Mouse (Mus musculus): Measurements from ENCODE around the gene Rasef.
"Not testable (repeated sequence)": the region's sequence is repeated elsewhere in the genome, so short reads cannot be mapped to it uniquely, and the experiment has no call there.

Gene Rasef

DNA sequence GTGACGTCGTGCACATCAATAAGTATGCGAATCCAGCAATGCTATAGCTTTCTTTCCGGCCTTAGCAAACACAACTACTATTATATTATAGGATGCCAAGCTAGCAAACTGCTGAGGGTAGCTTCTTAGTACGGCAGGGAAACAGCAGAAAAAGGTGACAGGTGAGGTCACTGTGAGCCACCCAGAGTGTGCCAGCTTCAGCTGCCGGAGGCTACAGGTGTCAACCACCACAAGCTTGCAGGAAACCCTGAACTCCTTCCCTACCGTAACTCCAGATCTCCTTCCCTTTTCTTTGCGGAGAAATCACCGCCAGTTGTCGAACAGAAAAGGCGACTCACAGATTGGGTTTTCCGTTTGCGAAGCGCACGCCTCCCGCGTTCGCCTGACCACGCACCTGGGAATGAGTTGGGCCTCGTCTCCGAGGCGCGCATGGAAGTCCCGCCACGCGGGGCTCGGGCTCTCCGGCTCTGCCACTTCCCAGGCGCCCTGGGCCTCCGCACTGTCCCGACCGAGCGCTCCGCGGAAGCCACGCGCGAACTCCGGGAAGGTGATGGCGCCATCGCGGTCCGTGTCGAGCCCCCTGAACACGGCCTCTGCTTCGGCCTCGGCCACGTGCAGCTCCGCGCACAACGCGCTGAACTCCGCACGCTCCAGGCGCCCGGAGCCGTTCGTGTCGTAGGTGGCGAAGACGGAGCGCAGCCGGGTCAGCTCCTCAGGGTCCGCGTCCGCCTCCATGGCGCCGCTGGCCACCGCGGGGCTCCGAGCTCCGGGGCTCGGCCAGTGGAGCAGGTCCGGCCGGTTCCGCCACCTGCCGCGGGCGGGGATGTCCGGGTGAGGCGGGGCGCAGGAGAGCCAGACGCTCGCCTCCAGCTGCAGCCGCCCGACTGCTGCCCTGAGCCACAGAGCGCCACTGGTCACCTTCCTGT lies at the start of gene Rasef:
Gene Rasef (minus strand): TSS at position 735 of the 926 bp plus-strand sequence.
- in situ Hi-C loops (cut with MboI, MseI): no loop called here

- in situ Hi-C loops (cut with MboI, MseI): no loop called here
Observed at GRCm38 (mm10) chr4:73826587-73826986, 35.8 kb upstream of the Rasef start.

DNA sequence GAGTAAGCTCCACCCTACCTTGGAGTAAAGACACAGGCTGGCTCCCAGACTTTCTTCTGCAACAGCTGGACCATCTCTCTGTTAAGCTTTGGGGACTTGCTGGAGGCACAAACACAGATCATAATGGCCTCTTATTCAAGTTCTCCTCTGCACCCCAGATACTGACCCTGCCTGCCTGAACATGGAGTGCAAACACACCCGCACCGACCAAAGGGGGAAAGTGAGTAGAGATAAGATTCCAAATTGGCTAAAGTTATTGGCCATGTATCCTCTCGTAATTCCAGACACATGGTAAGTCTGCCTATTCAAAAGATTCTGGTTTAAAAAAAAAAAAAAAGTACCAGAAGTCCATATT lies 369 bp upstream of the Rasef start:
- in situ Hi-C loops (cut with MboI, MseI): no loop called here

- in situ Hi-C loops (cut with MboI, MseI): no loop called here
Observed at GRCm38 (mm10) chr4:73789534-73789933, 1.3 kb downstream of the Rasef start.

- in situ Hi-C loops (cut with MboI, MseI): no loop called here
Observed at GRCm38 (mm10) chr4:73788076-73788730, 2.6 kb downstream of the Rasef start.

DNA sequence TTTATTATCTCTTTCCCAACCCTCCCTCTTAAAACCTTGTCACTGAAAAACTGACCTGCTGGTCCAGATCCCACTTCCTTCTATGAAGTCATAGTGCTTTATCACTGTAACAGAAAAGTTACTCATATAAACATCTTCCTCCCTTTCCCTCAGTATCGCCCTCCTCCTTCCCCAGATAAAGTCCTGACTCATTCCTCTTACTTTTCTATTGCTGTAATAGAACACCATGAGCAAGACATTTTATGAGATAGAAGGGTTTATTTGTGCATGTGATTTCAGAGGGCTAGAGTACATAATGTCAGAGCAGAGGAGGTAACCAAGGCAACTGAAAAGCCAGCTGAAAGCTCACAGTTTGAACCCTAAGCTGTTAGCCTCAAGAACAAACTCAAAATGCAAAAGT lies 6.6 kb downstream of the Rasef start:
- in situ Hi-C loops (cut with MboI, MseI): no loop called here

DNA sequence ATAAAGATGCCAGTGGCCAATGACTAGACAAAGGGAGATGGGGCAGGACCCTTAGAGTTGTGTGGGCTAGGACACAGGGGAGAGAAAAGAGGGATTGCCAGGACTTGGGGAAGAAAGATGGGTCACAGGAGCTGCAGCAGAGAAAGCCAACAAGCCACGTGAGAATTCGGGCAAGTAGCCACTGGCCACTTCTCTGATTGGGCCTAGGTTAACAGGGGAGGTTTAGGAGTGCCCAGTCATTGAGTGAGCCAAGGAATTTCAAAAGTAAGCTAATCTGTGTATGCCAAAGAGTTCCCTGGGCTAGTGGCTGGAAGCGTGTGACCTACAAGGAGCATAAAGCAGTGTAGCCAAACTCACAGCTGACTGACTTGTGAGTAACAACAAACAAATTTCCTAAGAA lies 9.7 kb downstream of the Rasef start:
- in situ Hi-C loops (cut with MboI, MseI): no loop called here

- in situ Hi-C loops (cut with MboI, MseI): no loop called here
Observed at GRCm38 (mm10) chr4:73775266-73775665, 15.5 kb downstream of the Rasef start.

DNA sequence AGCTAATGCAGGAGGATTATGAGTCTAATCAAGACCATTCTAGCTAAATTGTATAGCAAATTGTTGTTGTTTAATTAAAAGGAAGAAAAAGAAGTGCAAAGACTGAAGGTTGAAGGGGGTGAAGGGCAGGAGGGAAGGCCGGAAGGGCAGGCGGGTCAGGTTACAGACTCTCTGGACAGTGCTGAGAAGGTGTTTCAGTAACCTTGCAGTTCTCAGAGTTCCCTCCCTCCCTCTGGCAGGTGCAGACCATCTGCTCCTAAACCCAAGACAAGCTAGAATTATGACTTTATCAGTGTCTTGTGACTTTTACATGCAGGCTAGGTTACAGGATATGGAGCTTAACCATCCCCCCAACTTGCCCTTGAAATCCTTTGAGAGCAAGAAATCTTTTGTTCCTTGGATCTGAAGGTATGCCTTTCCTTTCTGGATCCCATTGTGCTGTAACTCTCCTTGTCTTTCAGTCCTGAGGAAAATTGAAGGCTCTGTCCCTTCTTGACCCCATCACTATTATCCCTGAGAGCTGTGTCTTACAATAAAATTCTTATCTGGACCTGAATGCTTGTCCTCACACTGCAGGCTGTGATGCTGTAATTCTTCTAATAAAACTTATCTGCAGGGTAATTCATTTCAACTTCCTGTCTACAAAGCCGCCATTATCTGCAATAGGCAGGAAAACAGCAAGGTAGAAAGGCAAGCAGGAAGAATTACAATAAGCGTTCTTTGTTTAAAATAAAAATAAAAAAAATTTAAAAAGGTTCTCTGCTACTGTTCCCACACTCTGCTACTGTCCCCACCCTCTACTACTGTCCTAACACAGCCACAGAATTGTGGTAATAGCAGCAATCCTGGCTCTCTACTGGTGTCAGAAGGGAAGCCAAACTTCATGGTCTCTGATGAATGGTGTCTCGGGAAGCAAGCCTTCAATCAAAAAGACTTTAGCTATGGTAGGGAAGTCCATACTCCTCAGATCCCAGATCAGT lies 16.7 kb downstream of the Rasef start:
- in situ Hi-C loops (cut with MboI, MseI): no loop called here

DNA sequence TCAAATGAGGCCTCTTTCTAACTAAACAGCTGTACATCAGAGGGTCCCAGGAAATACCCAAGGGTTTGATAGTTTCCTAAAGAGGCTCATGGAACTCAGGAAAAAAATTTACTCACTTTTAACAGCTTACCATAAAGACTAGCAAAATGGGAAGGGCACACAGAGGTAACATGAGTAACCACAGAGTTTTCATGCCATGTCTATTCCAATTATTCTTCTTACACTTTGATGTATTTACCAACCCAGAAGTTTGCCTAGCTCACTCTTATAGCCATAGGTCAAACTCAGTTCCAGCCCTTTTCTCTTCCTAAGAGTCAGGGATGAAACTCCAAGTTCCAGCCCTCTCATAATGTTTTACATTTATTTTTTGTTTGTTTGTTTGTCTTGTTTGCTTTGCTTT lies 18.8 kb downstream of the Rasef start:
- in situ Hi-C loops (cut with MboI, MseI): no loop called here

DNA sequence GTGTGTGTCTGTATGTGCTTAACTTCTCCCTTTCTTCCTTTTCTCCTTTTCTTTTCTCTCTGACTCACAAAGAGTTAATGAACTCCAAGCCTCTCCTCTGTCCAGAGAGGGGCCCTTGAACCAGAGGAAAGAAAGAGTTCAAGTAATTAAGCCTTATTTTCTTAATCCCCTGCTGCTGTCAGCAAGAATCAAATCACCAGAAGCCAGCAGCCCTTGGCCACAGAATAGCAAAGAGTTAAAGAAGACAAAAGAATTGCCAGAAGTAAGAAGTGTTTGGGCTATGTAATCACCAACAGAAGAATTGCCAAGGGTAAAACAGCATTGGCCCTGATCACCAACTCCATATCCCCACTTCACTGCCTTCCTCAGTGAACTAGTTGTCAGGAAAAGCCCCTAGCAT lies 20.2 kb downstream of the Rasef start:
- in situ Hi-C loops (cut with MboI, MseI): no loop called here

- in situ Hi-C loops (cut with MboI, MseI): no loop called here
Observed at GRCm38 (mm10) chr4:73768156-73768555, 22.6 kb downstream of the Rasef start.

GRCm38 (mm10) chr4:73748219-73748618 lies 42.6 kb downstream of the Rasef start:
- in situ Hi-C loops (cut with MboI, MseI): no loop called here

DNA sequence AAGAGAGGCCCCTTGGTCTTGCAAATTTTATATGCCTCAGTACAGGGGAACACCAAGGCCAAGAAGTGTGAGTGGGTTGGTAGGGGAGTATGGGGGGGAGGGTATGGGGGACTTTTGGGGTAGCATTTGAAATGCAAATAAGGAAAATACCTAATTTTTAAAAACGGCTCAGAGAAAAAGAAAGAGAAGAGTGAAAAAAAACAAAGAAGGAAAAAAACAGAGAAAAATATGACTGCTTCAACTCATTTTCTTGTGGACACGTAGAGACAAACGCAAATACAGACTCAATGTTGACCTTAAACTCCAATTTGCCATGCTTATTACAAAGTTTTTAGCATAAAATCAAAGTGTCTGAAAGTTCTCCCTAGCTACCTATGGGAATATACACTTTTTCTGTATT lies 51.4 kb downstream of the Rasef start:
- in situ Hi-C loops (cut with MboI, MseI): no loop called here

GRCm38 (mm10) chr4:73719819-73720218 lies 71.0 kb downstream of the Rasef start:
- in situ Hi-C loops (cut with MboI, MseI): no loop called here

DNA sequence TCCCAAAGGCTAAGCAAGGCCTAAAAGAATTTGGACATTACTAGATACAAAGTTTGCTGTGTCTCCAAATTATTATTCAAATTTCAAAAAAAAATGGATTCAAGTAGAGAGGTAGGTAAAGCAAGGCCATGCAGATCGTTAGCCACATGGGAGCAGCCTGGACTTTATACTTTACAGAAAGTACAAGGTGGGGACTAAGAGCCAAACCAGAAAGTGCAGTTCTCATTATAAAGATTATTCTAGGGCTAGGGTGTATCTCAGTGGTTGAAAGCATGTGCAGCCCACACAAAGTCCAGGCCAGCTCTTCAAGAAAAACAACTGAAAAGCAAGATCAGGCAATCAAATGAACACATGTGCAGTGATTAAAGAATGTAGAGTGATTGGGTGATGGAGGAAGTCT lies 72.0 kb downstream of the Rasef start:
- in situ Hi-C loops (cut with MboI, MseI): no loop called here

- in situ Hi-C loops (cut with MboI, MseI): not testable (repeated sequence)
Observed at GRCm38 (mm10) chr4:73683216-73683615, 107.6 kb downstream of the Rasef start, which contains the start of gene Gm428. Gene Gm428 (plus strand): TSS chr4:73683516.

GRCm38 (mm10) chr4:73668054-73668453 lies 122.7 kb downstream of the Rasef start, which contains the start of gene Gm11239:
Gene Gm11239 (plus strand): TSS chr4:73668354.
- in situ Hi-C loops (cut with MboI, MseI): not testable (repeated sequence)
